Mouse (Mus musculus) erythroblast, adult 5-6 weeks (primary cell): Measurements from ENCODE around the gene Ak7. TPM values are rescaled to one million over a fixed set of nuclear protein-coding genes. Genes with fewer than 3 reads are reported as not detected.
A peak's percentile ranks its signal among the peaks of the same experiment; 100 is the strongest.

Experiments
- ATAC-seq: replicated peaks from 2 replicates; pipeline ENCODE4 v1.8.0; 2016; ENCODE audit warnings: moderate number of reproducible peaks, mild to moderate bottlenecking, moderate TSS enrichment, inconsistent platforms; ENCODE audit not compliant: poor library complexity, low FRiP score, severe bottlenecking
- total RNA-seq, 2 experiments: library from RNA; stranded (forward) in 1 of 2; stranded (reverse) in 1 of 2; fragments of 150-400 nt in 1 of 2; fragments of 200-764, 138-1000 nt in 1 of 2; gene quantifications; 2 replicates each; pipeline versions ENCODE4 v1.2.3 to v1.2.4; 2015 to 2017; ENCODE audit warnings: low replicate concordance in 2 of 2

The Ak7 gene
- total RNA-seq, 2 experiments from 2014 or later: not detected

DNA sequence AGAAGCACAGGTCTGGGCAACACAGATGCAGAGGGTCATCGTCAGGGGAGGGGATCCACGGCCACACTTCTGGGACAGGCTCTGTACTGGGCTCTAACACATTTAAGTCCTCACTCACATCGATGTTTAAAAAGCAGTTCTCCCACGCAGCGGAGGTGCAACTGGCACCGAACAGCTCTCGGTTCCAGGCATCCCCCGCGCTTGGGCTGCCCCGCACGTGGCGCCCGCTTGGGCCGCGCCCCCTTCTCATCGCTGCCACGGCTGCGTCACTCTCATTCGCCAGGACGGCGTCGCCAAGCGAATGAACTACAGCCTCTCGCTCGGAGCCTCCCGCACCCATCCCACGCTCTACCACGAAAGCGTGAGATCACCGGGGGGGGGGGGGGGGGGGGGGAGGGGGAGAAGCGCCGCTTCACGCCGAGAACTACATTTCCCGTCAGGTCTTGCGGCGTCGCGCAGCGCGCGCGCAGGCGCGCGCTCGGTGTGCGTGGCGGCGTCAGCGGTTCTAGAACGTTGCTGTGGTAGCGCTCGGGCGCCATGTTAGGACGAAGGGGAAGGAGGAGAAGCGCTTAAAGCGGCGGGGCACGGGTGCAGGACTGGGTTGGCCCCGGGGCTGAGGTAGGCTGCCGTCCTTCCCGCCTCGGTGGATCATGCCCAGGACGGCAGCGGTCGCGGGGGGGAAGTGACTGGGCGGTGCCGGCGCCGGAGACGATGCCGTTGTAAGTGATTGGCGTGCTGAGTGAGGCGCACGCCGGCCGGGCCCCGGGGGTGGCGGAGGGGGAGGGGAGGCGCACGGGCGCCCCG, 78.6 kb downstream of the Ak7 start, which contains the start of gene Papola:
Papola (plus strand) TSS at position 499 of the 804 bp plus-strand sequence.
- peak; percentile 93 for ATAC-seq

DNA sequence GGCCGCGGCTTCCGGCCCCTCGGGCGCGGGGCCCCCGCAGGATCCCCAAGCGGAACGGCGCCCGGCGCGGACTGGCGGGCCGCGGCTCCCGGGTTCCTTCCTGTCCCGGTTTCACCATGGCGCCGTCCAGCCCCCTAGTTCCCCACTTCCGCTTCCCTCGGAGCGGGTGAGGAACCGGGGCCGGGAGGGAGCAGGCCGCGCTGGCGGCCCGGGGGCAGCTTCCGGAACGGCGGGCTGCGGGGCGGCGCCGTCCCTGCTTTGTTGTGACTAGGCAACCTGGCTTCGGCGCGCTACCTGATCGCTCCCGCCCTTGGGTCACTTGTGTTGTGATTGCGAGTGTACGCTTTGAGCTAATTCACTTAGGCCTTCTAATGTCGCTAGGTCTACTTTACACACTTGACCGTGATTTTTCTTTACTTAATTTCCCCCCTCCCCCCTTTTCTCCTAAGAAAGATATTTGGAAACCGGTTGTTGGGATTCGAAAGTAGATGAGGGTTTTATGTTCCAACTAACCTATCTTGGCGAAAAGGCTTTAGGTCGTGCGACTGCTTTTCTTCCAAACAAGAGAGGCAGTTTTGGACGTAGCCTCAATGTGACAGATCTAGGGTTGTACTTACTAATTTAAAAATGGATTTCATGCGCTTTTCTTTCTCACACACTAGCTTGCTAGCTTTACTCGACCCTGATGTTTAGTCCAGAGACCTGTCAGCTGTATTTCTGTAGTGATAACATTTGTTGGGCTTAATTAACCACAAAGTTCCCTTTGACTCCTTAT, 79.4 kb downstream of the Ak7 start:
- ATAC-seq: peak; percentile 63

DNA sequence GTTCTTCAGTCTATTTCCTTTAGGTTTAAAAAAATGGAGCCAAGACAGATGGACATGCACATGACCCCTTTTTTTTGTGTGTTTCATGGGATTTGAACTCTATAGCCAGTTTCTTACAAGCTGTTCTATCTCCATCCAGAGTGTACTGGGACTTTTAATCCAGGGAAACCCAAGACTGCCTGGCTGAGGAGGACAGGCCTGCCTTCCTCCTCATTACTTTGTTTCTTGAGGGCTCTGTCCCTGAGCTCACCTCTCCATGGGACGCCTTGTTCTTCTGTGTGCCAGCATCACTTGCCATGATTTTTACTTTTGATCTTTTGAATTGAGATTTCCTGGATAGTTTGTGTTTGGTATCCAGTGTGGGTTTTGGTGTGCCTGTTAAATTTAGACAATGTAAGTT, 80.3 kb downstream of the Ak7 start:
- no peak for ATAC-seq

- no peak for ATAC-seq
Measured at GRCm38 (mm10) chr12:105787626-105788025, 81.8 kb downstream of the Ak7 start.

GRCm38 (mm10) chr12:105789885-105790284, 84.1 kb downstream of the Ak7 start:
- no peak for ATAC-seq

DNA sequence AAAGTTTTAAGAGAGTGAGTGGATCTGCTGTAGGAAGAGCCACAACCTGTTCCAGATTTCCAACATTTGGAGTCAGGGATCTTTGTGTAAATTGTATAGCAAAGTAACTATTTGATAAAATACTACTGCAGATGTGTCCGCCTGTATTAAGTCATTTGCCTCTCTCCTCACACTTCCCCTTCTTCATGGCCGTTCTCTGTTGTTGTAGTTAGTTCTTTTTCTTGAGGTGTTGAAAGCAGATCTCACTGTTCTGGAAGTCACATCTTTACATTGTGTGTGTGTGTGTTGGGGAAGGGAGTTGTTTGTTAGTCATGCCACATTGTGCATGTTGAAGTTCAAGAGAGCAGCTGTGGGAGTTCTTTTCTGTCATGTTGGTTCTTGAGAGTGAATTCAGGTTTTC, 89.1 kb downstream of the Ak7 start:
- no peak for ATAC-seq

- no peak for ATAC-seq
Measured at GRCm38 (mm10) chr12:105798001-105798400, 92.2 kb downstream of the Ak7 start.

- ATAC-seq: no peak
Measured at GRCm38 (mm10) chr12:105805790-105806189, 100.0 kb downstream of the Ak7 start.

DNA sequence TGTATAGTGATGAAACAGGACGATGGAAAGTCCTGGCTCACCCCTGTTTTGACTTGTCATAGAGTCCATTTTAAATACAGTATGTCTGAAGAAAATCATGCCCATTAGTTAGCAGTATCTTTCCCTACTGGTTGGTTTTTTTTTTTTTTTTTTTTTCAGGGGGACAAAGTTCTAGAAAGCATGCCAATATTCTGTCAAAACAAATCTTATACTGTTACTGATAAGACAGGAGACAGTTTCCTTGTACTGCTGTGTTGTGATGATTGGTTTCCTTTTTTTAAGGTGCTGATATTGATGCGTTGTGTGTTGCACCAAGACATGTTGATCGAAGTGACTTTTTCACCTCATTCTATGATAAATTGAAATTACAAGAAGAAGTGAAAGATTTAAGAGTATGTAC, 100.4 kb downstream of the Ak7 start:
- ATAC-seq: no peak

GRCm38 (mm10) chr12:105807416-105807815, 101.6 kb downstream of the Ak7 start:
- no peak for ATAC-seq

- no peak for ATAC-seq
Measured at GRCm38 (mm10) chr12:105808945-105809344, 103.2 kb downstream of the Ak7 start.

DNA sequence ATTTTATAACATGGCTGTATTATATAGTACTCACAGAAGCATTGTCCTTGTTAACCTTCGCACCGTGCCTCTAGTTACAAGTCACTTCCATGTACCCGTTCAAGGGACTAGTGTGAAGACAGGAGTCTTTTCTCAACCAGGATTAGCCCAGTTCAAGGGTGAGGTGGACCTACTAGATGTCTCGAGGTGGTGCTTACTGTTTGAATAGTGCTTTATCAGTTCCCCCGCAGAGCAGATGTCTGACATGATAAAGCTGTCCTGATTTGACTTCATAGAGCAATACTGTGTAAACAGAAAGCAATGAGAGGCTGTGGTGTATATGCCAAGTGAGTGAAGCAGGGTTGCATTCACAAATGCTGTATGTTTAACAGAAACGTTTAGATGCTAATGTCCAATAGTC, 104.8 kb downstream of the Ak7 start:
- no peak for ATAC-seq

GRCm38 (mm10) chr12:105813957-105814356, 108.2 kb downstream of the Ak7 start:
- ATAC-seq: no peak

DNA sequence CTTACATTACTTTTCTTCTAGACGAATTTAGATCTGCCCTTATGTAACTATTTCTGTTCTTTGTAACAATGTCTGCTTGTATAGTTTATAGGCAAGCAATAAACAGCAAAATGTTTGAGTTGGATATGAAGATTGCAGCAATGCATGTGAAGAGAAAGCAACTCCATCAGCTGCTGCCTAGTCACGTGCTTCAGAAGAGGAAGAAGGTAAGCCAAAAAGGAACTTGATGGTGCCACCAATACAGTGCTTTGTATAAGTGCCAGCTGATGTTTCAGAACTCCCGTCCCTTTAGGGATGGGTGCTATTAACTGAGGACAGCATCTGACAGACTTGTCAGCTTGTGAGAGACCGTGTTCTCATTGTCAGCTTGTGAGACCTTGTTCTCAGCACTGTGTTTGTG, 117.7 kb downstream of the Ak7 start:
- no peak for ATAC-seq

GRCm38 (mm10) chr12:105824743-105825142, 119.0 kb downstream of the Ak7 start:
- peak; percentile 87 for ATAC-seq

- no peak for ATAC-seq
Measured at GRCm38 (mm10) chr12:105825266-105825665, 119.5 kb downstream of the Ak7 start.

Other genes with a start within 250 kb of the Ak7 start
- gene Bdkrb2, start 142.8 kb upstream of the Ak7 start, total RNA-seq (2015; ENCODE audit: low replicate concordance): not detected in 2 replicates
- gene Bdkrb2, start 142.8 kb upstream of the Ak7 start, total RNA-seq (2017; ENCODE audit: low replicate concordance): not detected in 2 replicates
- gene Bdkrb1, start 102.9 kb upstream of the Ak7 start, total RNA-seq (2015; ENCODE audit: low replicate concordance): not detected in 2 replicates
- gene Bdkrb1, start 102.9 kb upstream of the Ak7 start, total RNA-seq (2017; ENCODE audit: low replicate concordance): not detected in 2 replicates
- gene Gskip, start 21.1 kb upstream of the Ak7 start, total RNA-seq (2015; ENCODE audit: low replicate concordance): 5.0 and 6.5 TPM in 2 replicates
- gene Gskip, start 21.1 kb upstream of the Ak7 start, total RNA-seq (2017; ENCODE audit: low replicate concordance): 1.8 and 2.7 TPM in 2 replicates
- gene Atg2b, start 20.8 kb upstream of the Ak7 start, total RNA-seq (2015; ENCODE audit: low replicate concordance): 15.5 and 27.3 TPM in 2 replicates
- 16.7 and 21.6 TPM in 2 replicates for gene Atg2b, start 20.8 kb upstream of the Ak7 start, total RNA-seq (2017; ENCODE audit: low replicate concordance)
- gene Papola, start 78.7 kb downstream of the Ak7 start, total RNA-seq (2015; ENCODE audit: low replicate concordance): 63.8 and 82.3 TPM in 2 replicates
- 43.4 and 72.4 TPM in 2 replicates for gene Papola, start 78.7 kb downstream of the Ak7 start, total RNA-seq (2017; ENCODE audit: low replicate concordance)